Mouse (Mus musculus): ENCODE measurements around the gene Wdr13. TPM values are rescaled to one million over a fixed set of nuclear protein-coding genes. Genes with fewer than 3 reads are reported as not detected.
A peak's percentile ranks its signal among the peaks of the same experiment; 100 is the strongest.
"Not testable (repeated sequence)": the region's sequence is repeated elsewhere in the genome, so short reads cannot be mapped to it uniquely, and the experiment has no call there.

Wdr13 gene
- polyA plus RNA-seq, 1 experiment: 24.5 TPM

- Histone ChIP-seq H3K27ac (replicated peaks; ENCODE audit: low read depth, low read length) (no peak overlapping the region), H3K4me1 (ENCODE audit: control insufficient read depth, insufficient read depth, insufficient read length, low read length) (peaks cover 3% of the 10 kb centered on the region; the same call in 1 of the 2 replicates), H3K4me3 (ENCODE audit: insufficient read depth, low read depth, low read length) (no peak overlapping the region)
Measured at GRCm38 (mm10) chrX:8135886-8136285, 3.2 kb upstream of the Wdr13 start.

- Histone ChIP-seq H3K4me3 (ENCODE audit: insufficient read depth, low read depth, low read length) (peak overlapping the region; percentile 31), H3K27ac (replicated peaks; ENCODE audit: low read depth, low read length) (no peak overlapping the region), H3K4me1 (ENCODE audit: control insufficient read depth, insufficient read depth, insufficient read length, low read length) (peaks cover 3% of the 10 kb centered on the region; the same call in 1 of the 2 replicates)
Measured at GRCm38 (mm10) chrX:8131393-8131792, 1.3 kb downstream of the Wdr13 start.

GRCm38 (mm10) chrX:8125235-8125634 lies 7.5 kb downstream of the Wdr13 start:
- H3K4me1 ChIP-seq (ENCODE audit: control insufficient read depth, insufficient read depth, insufficient read length, low read length): no peaks in the 10 kb centered on the region
- H3K4me3 ChIP-seq (ENCODE audit: insufficient read depth, low read depth, low read length): no peak overlapping the region
- H3K27ac ChIP-seq (replicated peaks; ENCODE audit: low read depth, low read length): no peak overlapping the region

- H3K4me1 ChIP-seq (ENCODE audit: control insufficient read depth, insufficient read depth, insufficient read length, low read length): no peaks in the 10 kb centered on the region
- no peak overlapping the region for H3K4me3 ChIP-seq (ENCODE audit: insufficient read depth, low read depth, low read length)
- no peak overlapping the region for H3K27ac ChIP-seq (replicated peaks; ENCODE audit: low read depth, low read length)
Measured at GRCm38 (mm10) chrX:8123821-8124470, 8.7 kb downstream of the Wdr13 start.

GRCm38 (mm10) chrX:8117264-8117663 lies 15.4 kb downstream of the Wdr13 start:
- H3K4me3 ChIP-seq (ENCODE audit: insufficient read depth, low read depth, low read length): no peak overlapping the region
- no peaks in the 10 kb centered on the region for H3K4me1 ChIP-seq (ENCODE audit: control insufficient read depth, insufficient read depth, insufficient read length, low read length)

GRCm38 (mm10) chrX:8115275-8115674 lies 17.4 kb downstream of the Wdr13 start:
- H3K27ac ChIP-seq (replicated peaks; ENCODE audit: low read depth, low read length): no peak overlapping the region
- no peaks in the 10 kb centered on the region for H3K4me1 ChIP-seq (ENCODE audit: control insufficient read depth, insufficient read depth, insufficient read length, low read length)
- no peak overlapping the region for H3K4me3 ChIP-seq (ENCODE audit: insufficient read depth, low read depth, low read length)

More at GRCm38 (mm10) chrX:8117264-8117663, 15.4 kb downstream of the Wdr13 start:
- no peak overlapping the region for H3K27ac ChIP-seq (replicated peaks; ENCODE audit: low read depth, low read length)

- H3K4me3 ChIP-seq (ENCODE audit: insufficient read depth, low read depth, low read length): no peak overlapping the region
- no peak overlapping the region for H3K27ac ChIP-seq (replicated peaks; ENCODE audit: low read depth, low read length)
- H3K4me1 ChIP-seq (ENCODE audit: control insufficient read depth, insufficient read depth, insufficient read length, low read length): no peaks in the 10 kb centered on the region
Measured at GRCm38 (mm10) chrX:8105019-8105418, 27.7 kb downstream of the Wdr13 start.

- Histone ChIP-seq H3K4me1 (ENCODE audit: control insufficient read depth, insufficient read depth, insufficient read length, low read length) (no peaks in the 10 kb centered on the region), H3K27ac (replicated peaks; ENCODE audit: low read depth, low read length) (no peak overlapping the region), H3K4me3 (ENCODE audit: insufficient read depth, low read depth, low read length) (no peak overlapping the region)
Measured at GRCm38 (mm10) chrX:8102213-8102668, 30.5 kb downstream of the Wdr13 start.

GRCm38 (mm10) chrX:8101017-8101416 lies 31.7 kb downstream of the Wdr13 start:
- Histone ChIP-seq H3K4me1 (ENCODE audit: control insufficient read depth, insufficient read depth, insufficient read length, low read length) (no peaks in the 10 kb centered on the region), H3K27ac (replicated peaks; ENCODE audit: low read depth, low read length) (no peak overlapping the region), H3K4me3 (ENCODE audit: insufficient read depth, low read depth, low read length) (no peak overlapping the region)

GRCm38 (mm10) chrX:8099435-8099834 lies 33.3 kb downstream of the Wdr13 start:
- H3K4me1 ChIP-seq (ENCODE audit: control insufficient read depth, insufficient read depth, insufficient read length, low read length): no peaks in the 10 kb centered on the region
- no peak overlapping the region for H3K4me3 ChIP-seq (ENCODE audit: insufficient read depth, low read depth, low read length)
- H3K27ac ChIP-seq (replicated peaks; ENCODE audit: low read depth, low read length): no peak overlapping the region

- peak overlapping the region; percentile 47 for H3K4me3 ChIP-seq (ENCODE audit: insufficient read depth, low read depth, low read length)
- H3K4me1 ChIP-seq (ENCODE audit: control insufficient read depth, insufficient read depth, insufficient read length, low read length): no peaks in the 10 kb centered on the region
- H3K27ac ChIP-seq (replicated peaks; ENCODE audit: low read depth, low read length): peak overlapping the region; percentile 82
Measured at GRCm38 (mm10) chrX:8096787-8097242, 35.9 kb downstream of the Wdr13 start.

GRCm38 (mm10) chrX:8096068-8096786 lies 36.5 kb downstream of the Wdr13 start:
- peak overlapping the region; percentile 82 for H3K27ac ChIP-seq (replicated peaks; ENCODE audit: low read depth, low read length)
- peak overlapping the region; percentile 38 for H3K4me3 ChIP-seq (ENCODE audit: insufficient read depth, low read depth, low read length)
- H3K4me1 ChIP-seq (ENCODE audit: control insufficient read depth, insufficient read depth, insufficient read length, low read length): not testable (repeated sequence)

- Histone ChIP-seq H3K4me1 (ENCODE audit: control insufficient read depth, insufficient read depth, insufficient read length, low read length) (no peaks in the 10 kb centered on the region), H3K27ac (replicated peaks; ENCODE audit: low read depth, low read length) (no peak overlapping the region), H3K4me3 (ENCODE audit: insufficient read depth, low read depth, low read length) (no peak overlapping the region)
Measured at GRCm38 (mm10) chrX:8095546-8095945, 37.1 kb downstream of the Wdr13 start.

GRCm38 (mm10) chrX:8090954-8091347 lies 41.7 kb downstream of the Wdr13 start:
- H3K27ac ChIP-seq (replicated peaks; ENCODE audit: low read depth, low read length); H3K4me1 ChIP-seq (ENCODE audit: control insufficient read depth, insufficient read depth, insufficient read length, low read length); H3K4me3 ChIP-seq (ENCODE audit: insufficient read depth, low read depth, low read length): not testable (repeated sequence)

- peak within 1 kb of the TSS; percentile 47 for H3K4me3 ChIP-seq (ENCODE audit: insufficient read depth, low read depth, low read length)
- H3K27ac ChIP-seq (replicated peaks; ENCODE audit: low read depth, low read length): peak within 1 kb of the TSS; percentile 52
- no peaks in the 10 kb centered on the region for H3K4me1 ChIP-seq (ENCODE audit: control insufficient read depth, insufficient read depth, insufficient read length, low read length)
Measured at GRCm38 (mm10) chrX:8090346-8090953, 42.2 kb downstream of the Wdr13 start, which contains the start of gene Was. TSS of gene Was (minus strand) at chrX:8090498.

All from brown adipose tissue, adult 24 weeks (tissue).